Mouse (Mus musculus) right cerebral cortex, postnatal 25 days (tissue): ENCODE data around the gene Mpp6.

ENCODE experiments used
- DNase-seq: peaks from one replicate; pipeline ENCODE4 v3.0.0; 2022

The Mpp6 gene

DNA sequence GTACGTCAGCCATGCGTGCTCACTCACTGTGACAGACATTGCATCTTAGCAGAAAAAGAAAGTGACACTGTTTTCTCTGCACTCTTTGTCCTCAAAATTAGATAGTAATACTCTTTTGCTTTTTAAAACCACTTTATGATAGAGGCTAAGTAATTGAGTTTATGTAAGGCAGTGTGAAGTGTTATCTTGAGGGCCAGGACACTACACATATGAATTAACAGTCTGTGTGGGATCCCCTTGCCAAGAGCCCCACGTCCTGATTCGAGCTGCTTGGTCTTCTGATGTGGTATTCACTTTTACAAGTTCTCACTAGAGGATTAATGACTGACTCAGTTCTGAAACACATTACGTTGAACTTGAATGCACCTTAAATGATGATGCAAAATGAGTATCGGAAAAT, 49.8 kb downstream of the Mpp6 start:
- DNase-seq = no peak

- DNase-seq = no peak
These were observed 53.0 kb downstream of the Mpp6 start for GRCm38 (mm10) chr6:50163013-50163412.

- DNase-seq = no peak
These were observed 58.8 kb downstream of the Mpp6 start for GRCm38 (mm10) chr6:50168821-50169220.

GRCm38 (mm10) chr6:50169771-50170170, 59.7 kb downstream of the Mpp6 start:
- no peak for DNase-seq

GRCm38 (mm10) chr6:50175736-50176135, 65.7 kb downstream of the Mpp6 start:
- no peak for DNase-seq

GRCm38 (mm10) chr6:50180189-50180588, 70.1 kb downstream of the Mpp6 start:
- DNase-seq = no peak

DNA sequence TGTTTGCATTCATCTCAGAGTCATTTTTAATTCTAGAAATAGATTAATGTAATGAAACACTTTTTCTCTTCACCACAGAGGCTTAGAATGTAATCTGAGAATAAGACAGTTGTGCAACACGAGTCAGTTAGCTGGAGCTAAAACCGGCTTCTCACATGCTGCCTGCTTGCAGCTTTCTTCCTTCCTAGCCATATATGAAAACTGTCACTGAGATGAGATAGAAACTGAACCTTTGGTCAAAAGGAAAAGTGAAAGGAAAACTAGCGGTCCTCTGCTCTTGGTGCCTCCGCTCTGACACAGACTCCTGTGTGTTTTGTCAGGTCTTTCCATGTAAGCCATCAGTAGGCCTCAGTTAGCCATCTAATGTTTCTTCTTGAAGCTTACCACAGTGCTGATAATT, 77.9 kb downstream of the Mpp6 start:
- no peak for DNase-seq

DNA sequence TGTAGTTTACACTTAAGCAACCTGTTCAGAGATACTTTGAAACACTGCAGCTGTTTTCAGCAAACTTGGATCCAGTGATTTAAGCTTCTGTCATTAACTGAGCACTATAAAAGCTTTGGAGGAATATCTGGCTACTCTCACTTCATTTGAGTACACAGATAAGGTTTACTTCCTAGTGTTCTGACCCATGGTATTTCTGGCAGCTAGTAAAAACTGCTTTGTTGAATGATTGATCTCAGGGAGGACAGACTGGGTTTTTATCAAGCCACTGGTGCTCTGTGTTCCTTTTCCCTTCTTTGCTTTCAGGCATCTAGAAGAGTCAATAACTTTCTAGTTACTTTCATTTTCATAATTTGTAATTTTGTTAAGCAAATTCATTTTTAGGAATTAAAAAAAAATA, 79.3 kb downstream of the Mpp6 start:
- no peak for DNase-seq

DNA sequence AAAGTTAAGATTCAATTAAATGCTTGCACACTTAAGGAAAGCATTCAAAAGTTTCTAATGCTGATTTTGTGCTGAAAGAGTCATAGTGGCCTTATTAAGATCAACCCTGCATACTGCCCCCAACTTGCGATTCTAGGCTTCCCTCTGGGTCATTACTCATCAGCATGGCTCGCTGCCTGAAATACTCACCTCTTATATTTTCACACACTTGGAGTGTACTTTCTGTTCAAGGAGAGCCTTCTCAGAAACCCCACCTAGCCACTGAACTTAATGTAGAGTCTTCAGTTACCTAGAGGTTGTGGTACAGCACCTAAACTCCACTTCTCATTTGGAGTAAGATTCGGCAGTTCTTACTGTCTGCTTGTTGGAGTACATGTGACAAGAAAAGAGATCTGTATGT, 81.6 kb downstream of the Mpp6 start:
- DNase-seq = no peak

DNA sequence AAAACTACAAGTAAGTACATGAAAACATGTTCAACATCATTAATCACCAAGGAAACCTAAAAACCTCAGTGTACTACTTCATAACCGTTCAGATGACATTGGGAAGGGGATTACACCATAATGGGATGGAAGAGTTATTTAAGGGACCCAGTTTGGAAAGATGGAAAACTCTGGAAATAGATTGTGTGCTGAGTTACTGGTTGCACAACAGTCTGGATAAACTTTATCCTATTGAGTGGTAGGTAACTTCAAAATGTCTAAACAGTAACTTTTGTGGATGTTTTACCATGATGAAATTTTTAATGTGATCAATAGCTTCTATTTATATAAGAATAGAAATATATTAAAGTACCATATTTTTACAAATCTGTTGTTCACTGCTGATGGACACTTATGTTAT, 82.1 kb downstream of the Mpp6 start:
- DNase-seq = no peak

DNA sequence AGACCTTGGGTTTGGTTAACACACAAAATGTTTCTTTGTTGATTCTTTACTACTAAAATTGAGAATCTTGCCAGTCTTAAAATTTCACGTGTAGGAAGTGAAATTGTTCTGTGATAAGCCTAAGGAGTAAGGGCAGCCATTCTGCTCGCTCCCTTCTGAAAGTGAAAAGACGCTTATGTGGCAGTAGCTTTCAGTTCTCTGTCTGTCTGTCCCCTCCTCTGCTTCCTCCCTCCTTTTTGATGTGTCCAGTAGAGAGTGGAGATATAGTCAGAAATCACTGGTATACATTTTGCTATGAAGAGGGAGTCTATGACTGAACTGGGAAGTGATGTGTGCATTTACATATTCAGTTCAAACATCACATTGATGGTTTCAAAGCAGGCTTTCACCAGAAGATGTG, 82.8 kb downstream of the Mpp6 start:
- no peak for DNase-seq

GRCm38 (mm10) chr6:50193851-50194250, 83.8 kb downstream of the Mpp6 start:
- no peak for DNase-seq

DNA sequence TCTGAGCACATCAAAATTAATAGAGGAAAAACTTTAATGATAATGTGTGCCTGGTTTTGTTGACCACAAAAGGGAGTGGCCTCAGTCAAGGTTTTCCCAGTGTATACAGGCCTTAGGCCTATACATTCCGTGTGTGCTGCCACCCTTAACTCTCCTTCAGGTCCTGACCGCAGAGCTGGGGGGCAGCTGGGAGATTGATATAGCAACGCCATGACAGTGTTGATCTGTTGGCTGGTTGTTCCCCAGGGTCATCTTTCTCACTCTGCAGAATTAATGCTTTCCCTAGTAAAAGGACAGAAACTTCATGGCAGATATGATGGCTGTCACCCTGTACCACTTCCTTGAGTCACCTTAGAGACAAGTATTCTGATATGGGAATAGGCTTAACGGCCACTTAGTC, 94.3 kb downstream of the Mpp6 start:
- no peak for DNase-seq

DNA sequence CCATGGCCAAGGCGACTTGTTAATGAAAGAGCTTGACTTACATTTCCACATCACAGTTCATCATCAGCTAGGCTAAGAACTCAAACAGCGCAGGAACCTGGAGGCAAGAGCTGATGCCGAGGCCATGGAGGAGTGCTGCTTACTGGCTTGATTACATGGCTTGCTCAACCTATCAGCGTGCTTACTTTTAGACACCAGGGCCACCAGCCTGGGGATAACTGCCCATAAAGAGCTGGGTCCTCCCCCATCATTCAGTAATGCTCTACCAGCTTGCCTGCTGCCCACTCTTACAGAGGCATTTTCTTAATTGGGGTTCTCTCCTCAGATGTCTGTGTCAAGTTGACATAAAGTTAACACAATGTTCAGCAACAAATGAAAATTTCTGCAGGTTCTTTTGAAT, 95.1 kb downstream of the Mpp6 start:
- no peak for DNase-seq

GRCm38 (mm10) chr6:50214711-50215372, 104.8 kb downstream of the Mpp6 start:
- DNase-seq = no peak

DNA sequence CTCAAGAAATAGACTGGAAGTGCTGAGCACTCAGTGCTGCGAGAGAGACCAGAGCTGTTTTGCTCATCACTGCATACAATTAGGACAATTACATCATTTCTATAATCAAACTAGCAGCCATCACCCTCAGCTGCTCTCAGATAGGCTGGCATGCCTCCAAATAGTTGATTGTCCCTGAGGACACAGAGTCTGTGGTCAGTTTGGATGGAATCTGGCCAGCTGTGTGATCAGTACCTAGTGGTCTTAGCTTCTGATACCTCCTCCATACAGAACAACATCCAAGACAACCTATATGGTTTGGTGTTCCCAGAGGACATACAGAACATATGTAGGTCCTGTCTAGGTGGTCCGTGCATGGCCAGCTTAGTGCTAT, 105.3 kb downstream of the Mpp6 start:
- no peak for DNase-seq

DNA sequence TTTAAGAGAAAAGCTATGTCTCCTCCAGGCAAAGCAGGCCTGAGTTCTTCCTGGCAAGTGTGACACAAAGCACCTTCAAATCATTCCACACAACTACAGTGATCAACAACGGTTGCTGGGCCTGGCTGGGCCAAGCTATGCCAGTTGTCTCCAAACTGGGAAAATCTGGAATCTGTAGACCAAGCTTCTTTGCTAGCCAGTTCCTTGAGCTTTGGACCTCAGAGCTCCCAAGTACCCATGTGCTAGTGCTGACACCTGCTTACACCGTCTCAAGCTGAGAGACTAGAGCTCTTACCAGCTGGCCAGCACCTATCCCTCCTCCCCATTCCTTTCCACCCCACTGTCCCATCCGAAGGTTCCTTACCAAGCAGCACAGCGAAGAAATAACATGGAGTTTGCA, 105.9 kb downstream of the Mpp6 start:
- no peak for DNase-seq

DNA sequence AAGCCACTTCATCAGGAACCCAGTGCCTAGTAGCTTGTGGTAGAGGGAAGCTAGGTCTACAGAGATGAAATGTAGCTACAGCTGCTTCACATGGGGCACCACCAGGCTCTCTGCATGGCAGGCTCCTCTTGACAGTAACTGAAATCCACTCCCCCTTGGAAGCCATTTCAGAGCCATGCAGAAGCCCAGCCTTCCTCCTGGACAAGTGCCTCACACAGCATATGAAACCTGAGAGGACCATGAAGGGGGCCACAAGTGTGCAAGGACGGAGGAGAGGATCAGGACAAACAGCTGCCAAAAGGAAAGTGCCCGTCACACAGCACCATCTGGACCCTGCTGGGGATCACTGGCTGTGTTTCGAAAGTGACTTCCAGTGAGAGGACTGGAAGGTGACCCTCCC, 108.6 kb downstream of the Mpp6 start:
- no peak for DNase-seq

GRCm38 (mm10) chr6:50219066-50219465, 109.0 kb downstream of the Mpp6 start:
- DNase-seq = no peak

DNA sequence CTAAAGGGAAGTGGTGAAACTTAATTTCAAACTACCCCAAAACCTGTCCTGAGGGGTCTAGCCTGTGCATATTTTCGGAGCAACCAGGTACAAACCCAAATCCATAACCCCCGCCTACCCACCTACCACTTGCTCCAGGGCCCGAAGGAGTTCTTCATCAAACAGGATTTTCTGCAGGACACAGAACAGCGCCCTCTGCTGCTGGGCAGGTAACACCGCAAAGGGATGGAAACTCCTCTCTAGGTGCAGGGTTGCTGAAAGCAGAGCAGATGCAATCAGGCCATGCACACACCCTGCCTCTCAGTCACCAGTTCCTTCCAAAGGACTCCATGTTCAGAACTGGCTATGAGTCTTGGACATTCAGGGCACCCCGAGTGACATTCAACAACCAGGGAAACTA, 110.8 kb downstream of the Mpp6 start:
- DNase-seq = no peak

GRCm38 (mm10) chr6:50222351-50222750, 112.3 kb downstream of the Mpp6 start:
- no peak for DNase-seq

- no peak for DNase-seq
These were observed 112.9 kb downstream of the Mpp6 start for GRCm38 (mm10) chr6:50222986-50223385.

GRCm38 (mm10) chr6:50223606-50224005, 113.6 kb downstream of the Mpp6 start:
- no peak for DNase-seq

GRCm38 (mm10) chr6:50225232-50225631, 115.2 kb downstream of the Mpp6 start:
- DNase-seq = no peak

DNA sequence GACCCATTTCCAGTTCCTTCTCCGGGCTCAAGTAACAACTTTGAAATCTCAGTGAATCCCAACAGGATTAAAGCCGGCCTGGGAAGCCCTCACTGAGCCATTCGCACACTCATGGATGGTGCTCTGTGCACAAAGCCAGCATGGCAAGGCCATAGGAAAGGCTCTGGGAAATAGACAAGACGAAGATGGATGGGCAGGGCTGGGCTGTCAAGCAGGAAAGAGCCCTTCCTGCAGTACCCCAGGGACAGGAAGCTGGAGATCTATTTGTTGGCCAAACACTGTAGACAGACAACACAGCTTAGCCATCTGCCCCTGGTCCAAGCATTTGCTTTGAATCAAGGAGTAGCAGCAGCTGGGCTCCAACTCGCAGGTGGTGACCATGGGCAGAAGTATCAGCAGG, 118.1 kb downstream of the Mpp6 start:
- DNase-seq = no peak

DNA sequence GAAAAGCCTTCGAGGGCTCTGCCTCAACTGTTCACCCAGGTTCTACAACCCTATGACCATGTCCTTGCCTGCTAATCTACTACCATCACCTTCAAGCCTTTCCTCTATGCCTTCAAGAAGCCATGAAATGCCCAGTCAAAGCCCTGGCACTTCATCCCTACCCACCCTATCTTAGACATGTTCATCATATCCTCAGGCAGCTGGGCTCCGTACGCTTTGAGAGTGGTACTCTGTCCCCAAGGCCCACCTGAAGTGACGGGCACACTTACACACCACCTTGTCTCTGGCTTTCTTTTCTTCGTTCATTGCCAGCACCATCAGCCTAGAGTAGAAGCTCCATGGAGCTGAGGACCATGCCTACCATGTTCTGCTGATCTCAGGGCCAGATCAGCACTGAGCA, 121.2 kb downstream of the Mpp6 start:
- DNase-seq = no peak
